ENCODE assay signal across 17 mouse cellular contexts in genomic region chr5:125332333-125332732, GRCm38 (mm10). TPM values are rescaled to one million over a fixed set of nuclear protein-coding genes. Genes with fewer than 3 reads are reported as not detected.
A peak's percentile ranks its signal among the peaks of the same experiment; 100 is the strongest.
DNase-seq lines count a peak whose midpoint lies in the region; ATAC-seq and TF ChIP-seq lines count a peak whose summit lies in the region.
"Had no signal": no experiment of that assay in that cellular context is flagged by ENCODE, and none has a peak within 500 bp of the region (broad histone marks: within the 10 kb centered on the region; RNA-seq: fewer than 3 reads in every experiment).

No protein-coding gene starts in this region.

- H3K9ac ChIP-seq in liver, adult 2 months (ENCODE audit: low read depth, low read length) = peak overlapping the region; percentile 7; the same call in 1 of the 2 replicates
- H3K9ac ChIP-seq in embryonic facial prominence, embryonic 14.5 days (ENCODE audit: low read depth, low read length) = peak overlapping the region; percentile 27; the same call in 1 of the 2 replicates
- no peak overlapping the region for H3K9ac ChIP-seq in liver, embryonic 13.5 days
- no peak overlapping the region for H3K9ac ChIP-seq in intestine, embryonic 15.5 days
- H3K9ac ChIP-seq: neural tube, embryonic 15.5 days; stomach, embryonic 15.5 days had no signal

- no peaks in the 10 kb centered on the region for H3K27me3 ChIP-seq in heart, embryonic 10.5 days (ENCODE audit: insufficient read depth, poor library complexity, severe bottlenecking)
- H3K27me3 ChIP-seq in liver, adult 2 months (ENCODE audit: control insufficient read depth, insufficient read depth, low read length) = no peaks in the 10 kb centered on the region
- H3K27me3 ChIP-seq in embryonic facial prominence, embryonic 14.5 days (replicated peaks; ENCODE audit: control insufficient read depth, insufficient read depth, low read length) = no peaks in the 10 kb centered on the region
- no peaks in the 10 kb centered on the region for H3K27me3 ChIP-seq in liver, embryonic 13.5 days
- H3K27me3 ChIP-seq in intestine, embryonic 15.5 days (replicated peaks) = no peaks in the 10 kb centered on the region
- H3K27me3 ChIP-seq: neural tube, embryonic 15.5 days; stomach, embryonic 15.5 days had no signal

- DNase-seq in heart, embryonic 10.5 days (ENCODE audit: low spot score) = no peak
- no peak for DNase-seq in heart, postnatal 14 days
- no peak for DNase-seq in liver, adult 2 months (ENCODE audit: extremely low read depth, low read depth, low spot score)
- DNase-seq in liver = no peak
- no peak for DNase-seq in embryonic facial prominence, embryonic 14.5 days (ENCODE audit: low spot score)
- no peak for DNase-seq in liver, embryonic 13.5 days
- no peak for DNase-seq in left cerebral cortex, postnatal 25 days (ENCODE audit: low spot score in 2 of 2)
- DNase-seq: cerebellum, postnatal 14 days; kidney, adult 9 months; thymus, postnatal 25 days had no signal

- TF ChIP-seq POLR2A in liver, adult 2 months (IDR thresholded peaks at IDR 0.05; ENCODE audit: extremely low read depth, insufficient read depth, low read length) = no peak

- H3K27ac ChIP-seq in heart, embryonic 10.5 days = peak overlapping the region; percentile 84; the same call in 1 of the 2 replicates
- peak overlapping the region; percentile 98 for H3K27ac ChIP-seq in liver, adult 2 months (replicated peaks; ENCODE audit: insufficient read depth, low read depth, low read length)
- 0 out of 2 replicates have a peak overlapping the region, but pooled peaks have one; percentile 39 for H3K27ac ChIP-seq in embryonic facial prominence, embryonic 14.5 days (replicated peaks; ENCODE audit: low read depth, low read length)
- H3K27ac ChIP-seq in liver, embryonic 13.5 days = peak overlapping the region; percentile 68; the same call in 1 of the 2 replicates
- H3K27ac ChIP-seq in intestine, embryonic 15.5 days = no peak overlapping the region
- H3K27ac ChIP-seq: hindbrain, postnatal 0 days; neural tube, embryonic 15.5 days; stomach, embryonic 15.5 days had no signal

- intact Hi-C loops in heart, postnatal 14 days (cut with DNase I) = no loop called here
- intact Hi-C loops in left cerebral cortex, postnatal 25 days (cut with DNase I) = no loop called here

- peaks cover 68% of the 10 kb centered on the region for H3K4me1 ChIP-seq in heart, embryonic 10.5 days
- H3K4me1 ChIP-seq in liver, adult 2 months (ENCODE audit: control insufficient read depth, insufficient read depth, low read length) = peaks cover 62% of the 10 kb centered on the region
- H3K4me1 ChIP-seq in embryonic facial prominence, embryonic 14.5 days (ENCODE audit: control insufficient read depth, insufficient read depth, low read length) = peaks cover 9% of the 10 kb centered on the region; the same call in 1 of the 2 replicates
- H3K4me1 ChIP-seq in liver, embryonic 13.5 days (replicated peaks) = peaks cover 74% of the 10 kb centered on the region
- peaks cover 6% of the 10 kb centered on the region for H3K4me1 ChIP-seq in intestine, embryonic 15.5 days (replicated peaks)

- H3K9me3 ChIP-seq in heart, embryonic 10.5 days = no peaks in the 10 kb centered on the region
- no peaks in the 10 kb centered on the region for H3K9me3 ChIP-seq in embryonic facial prominence, embryonic 14.5 days (ENCODE audit: control insufficient read depth, low read length)
- no peaks in the 10 kb centered on the region for H3K9me3 ChIP-seq in liver, embryonic 13.5 days (replicated peaks)
- H3K9me3 ChIP-seq in intestine, embryonic 15.5 days = no peaks in the 10 kb centered on the region
- H3K9me3 ChIP-seq: G1E; neural tube, embryonic 15.5 days; stomach, embryonic 15.5 days had no signal

- WGBS in heart, embryonic 10.5 days = 59% methylated on average over 4 of the region's 4 CpGs
- WGBS in liver, adult 2 months = 27% methylated on average over 4 of the region's 4 CpGs
- 86% methylated on average over 4 of the region's 4 CpGs for WGBS in embryonic facial prominence, embryonic 14.5 days
- 74% methylated on average over 4 of the region's 4 CpGs for WGBS in liver, embryonic 13.5 days (ENCODE audit: insufficient replicate concordance)
- 76% methylated on average over 4 of the region's 4 CpGs for WGBS in intestine, embryonic 15.5 days

- H3K79me2 ChIP-seq in liver, adult 2 months (ENCODE audit: control insufficient read depth, insufficient read depth, low read length) = peaks cover 41% of the 10 kb centered on the region

- H3K36me3 ChIP-seq in heart, embryonic 10.5 days = no peaks in the 10 kb centered on the region; the same call in 1 of the 2 replicates
- no peaks in the 10 kb centered on the region for H3K36me3 ChIP-seq in liver, adult 2 months (ENCODE audit: control insufficient read depth, insufficient read depth, low read length)
- H3K36me3 ChIP-seq in embryonic facial prominence, embryonic 14.5 days (ENCODE audit: control insufficient read depth, insufficient read depth, low read length) = 0 out of 2 replicates have a peak, but pooled peaks cover 3% of the 10 kb centered on the region
- H3K36me3 ChIP-seq in liver, embryonic 13.5 days = peaks cover 39% of the 10 kb centered on the region
- no peaks in the 10 kb centered on the region for H3K36me3 ChIP-seq in intestine, embryonic 15.5 days
- H3K36me3 ChIP-seq: neural tube, embryonic 15.5 days; stomach, embryonic 15.5 days had no signal

- H3K4me2 ChIP-seq in embryonic facial prominence, embryonic 14.5 days (ENCODE audit: low read depth, low read length) = no peak overlapping the region
- no peak overlapping the region for H3K4me2 ChIP-seq in liver, embryonic 13.5 days
- H3K4me2 ChIP-seq in intestine, embryonic 15.5 days (replicated peaks) = no peak overlapping the region
- H3K4me2 ChIP-seq: neural tube, embryonic 15.5 days; stomach, embryonic 15.5 days had no signal

- TF ChIP-seq CTCF in liver, adult 2 months (IDR thresholded peaks at IDR 0.05; ENCODE audit: low read depth, low read length) = no peak

- no peak for ATAC-seq in embryonic facial prominence, embryonic 14.5 days (ENCODE audit: low read depth)
- ATAC-seq in liver, embryonic 13.5 days (ENCODE audit: low read depth) = no peak
- no peak for ATAC-seq in intestine, embryonic 15.5 days
- ATAC-seq: hindbrain, postnatal 0 days; lung, postnatal 0 days had no signal

- H3K4me3 ChIP-seq in heart, embryonic 10.5 days = no peak overlapping the region
- no peak overlapping the region for H3K4me3 ChIP-seq in liver, adult 2 months (ENCODE audit: insufficient read depth, low read depth, low read length)
- H3K4me3 ChIP-seq in embryonic facial prominence, embryonic 14.5 days (ENCODE audit: low read depth, low read length) = no peak overlapping the region
- no peak overlapping the region for H3K4me3 ChIP-seq in liver, embryonic 13.5 days (replicated peaks)
- H3K4me3 ChIP-seq in intestine, embryonic 15.5 days (replicated peaks) = no peak overlapping the region
- H3K4me3 ChIP-seq: neural tube, embryonic 15.5 days; stomach, embryonic 15.5 days had no signal

RNA-seq across cellular contexts. Expression of gene Scarb1, which starts 8.6 kb away (rescaled TPM):
- 73.1 and 94.3 TPM in 2 replicates for polyA plus RNA-seq in heart, embryonic 10.5 days (2016; fragmentation: Nextera tagmentation; extraction: Ambion mirVana)
- total RNA-seq in heart, postnatal 14 days (2021) = 10 to 100 TPM; 60.1 to 77.5 TPM
- 72.4 and 108 TPM in 2 replicates for total RNA-seq in liver, adult 2 months (2014; rRNA removed)
- 189 and 223 TPM in 2 replicates for polyA plus RNA-seq in liver, adult 2 months (2012; rRNA removed)
- 44.4 and 47.9 TPM in 2 replicates for polyA plus RNA-seq in embryonic facial prominence, embryonic 14.5 days (2014; fragmentation: Nextera tagmentation; extraction: Ambion mirVana)
- polyA plus RNA-seq in liver, embryonic 13.5 days (2015; fragmentation: Nextera tagmentation; extraction: Ambion mirVana) = 66.1 and 76.3 TPM in 2 replicates
- 10 to 100 TPM; 24.6 to 28.9 TPM for total RNA-seq in left cerebral cortex, postnatal 25 days (2021)
- polyA plus RNA-seq in intestine, embryonic 15.5 days (2015; fragmentation: Nextera tagmentation; extraction: Ambion mirVana) = 59.3 and 70.0 TPM in 2 replicates

RNA-seq across cellular contexts. Expression of gene Gm10382, which starts 56.8 kb away (rescaled TPM):
- 0.34 and 0.67 TPM in 2 replicates for polyA plus RNA-seq in heart, embryonic 10.5 days (2016; fragmentation: Nextera tagmentation; extraction: Ambion mirVana)
- under 1 TPM in 1 of 2 experiments, not detected in 1; 0.24 TPM for total RNA-seq in heart, postnatal 14 days (2021)
- total RNA-seq in liver, adult 2 months (2014; rRNA removed) = 0.13 TPM in 1 of 2 replicates, not detected in the other
- 0.16 and 0.24 TPM in 2 replicates for polyA plus RNA-seq in liver, adult 2 months (2012; rRNA removed)
- 0.24 TPM in 1 of 2 replicates, not detected in the other for polyA plus RNA-seq in embryonic facial prominence, embryonic 14.5 days (2014; fragmentation: Nextera tagmentation; extraction: Ambion mirVana)
- polyA plus RNA-seq in liver, embryonic 13.5 days (2015; fragmentation: Nextera tagmentation; extraction: Ambion mirVana) = 0.10 and 0.21 TPM in 2 replicates
- under 1 TPM in 1 of 2 experiments, not detected in 1; 0.46 TPM for total RNA-seq in left cerebral cortex, postnatal 25 days (2021)
- 0.23 and 0.40 TPM in 2 replicates for polyA plus RNA-seq in intestine, embryonic 15.5 days (2015; fragmentation: Nextera tagmentation; extraction: Ambion mirVana)
- total RNA-seq: G1E; gastrocnemius, postnatal 4 days; hindbrain, postnatal 0 days had no signal

RNA-seq across cellular contexts. Expression of gene Ubc, which starts 57.7 kb away (rescaled TPM):
- 921 and 966 TPM in 2 replicates for polyA plus RNA-seq in heart, embryonic 10.5 days (2016; fragmentation: Nextera tagmentation; extraction: Ambion mirVana)
- total RNA-seq in heart, postnatal 14 days (2021) = 1,000 to 10,000 TPM in 1 of 2 experiments, 100 to 1,000 TPM in 1; 947 to 1,009 TPM
- 634 and 1,049 TPM in 2 replicates for total RNA-seq in liver, adult 2 months (2014; rRNA removed)
- 990 and 1,297 TPM in 2 replicates for polyA plus RNA-seq in liver, adult 2 months (2012; rRNA removed)
- polyA plus RNA-seq in embryonic facial prominence, embryonic 14.5 days (2014; fragmentation: Nextera tagmentation; extraction: Ambion mirVana) = 879 and 1,077 TPM in 2 replicates
- 517 and 564 TPM in 2 replicates for polyA plus RNA-seq in liver, embryonic 13.5 days (2015; fragmentation: Nextera tagmentation; extraction: Ambion mirVana)
- total RNA-seq in left cerebral cortex, postnatal 25 days (2021) = 100 to 1,000 TPM; 810 to 811 TPM
- 875 and 888 TPM in 2 replicates for polyA plus RNA-seq in intestine, embryonic 15.5 days (2015; fragmentation: Nextera tagmentation; extraction: Ambion mirVana)

Comparison
In these comparisons a context has a peak if more than half of its experiments do, and no peak if none do; other contexts are left out.
1. H3K9ac ChIP-seq: peak in liver, adult 2 months (single experiment) and embryonic facial prominence, embryonic 14.5 days (single experiment); none in liver, embryonic 13.5 days (single experiment) and intestine, embryonic 15.5 days (single experiment).